25 mouse cellular contexts compared by ENCODE assay signal in the genomic region with DNA sequence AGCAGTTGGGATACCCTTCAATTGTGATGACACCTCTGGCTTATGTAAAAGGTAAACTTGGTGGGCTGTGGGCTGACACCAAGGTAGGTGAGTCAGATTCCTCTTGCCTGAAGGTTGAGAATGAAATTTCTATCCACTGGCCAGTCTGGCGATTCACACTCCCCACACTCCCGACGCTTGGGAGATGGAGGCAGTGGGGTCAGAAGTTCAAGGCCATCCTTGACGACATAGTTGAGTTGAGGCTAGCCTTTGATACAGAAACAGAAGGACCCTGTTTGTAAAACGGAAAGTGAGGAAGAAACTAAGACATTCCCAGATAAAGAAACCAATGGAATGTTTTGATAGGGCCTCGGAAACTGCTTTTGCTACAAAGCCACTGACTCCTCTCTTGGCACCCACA. TPM values are rescaled to one million over a fixed set of nuclear protein-coding genes. Genes with fewer than 3 reads are reported as not detected.
"Had no signal": no experiment of that assay in that cellular context is flagged by ENCODE, and none has a peak within 500 bp of the region (broad histone marks: within the 10 kb centered on the region; RNA-seq: fewer than 3 reads in every experiment).

No protein-coding gene starts in this region.

- H3K4me3 ChIP-seq: liver, embryonic 15.5 days; lung, embryonic 15.5 days; midbrain, embryonic 13.5 days; midbrain, embryonic 15.5 days; neural tube, embryonic 12.5 days; stomach, embryonic 15.5 days had no signal

- H3K27me3 ChIP-seq: liver, embryonic 15.5 days; lung, embryonic 15.5 days; midbrain, embryonic 13.5 days; stomach, embryonic 15.5 days had no signal

- H3K4me2 ChIP-seq: liver, embryonic 15.5 days; lung, embryonic 15.5 days; midbrain, embryonic 11.5 days; midbrain, embryonic 13.5 days; midbrain, embryonic 15.5 days; neural tube, embryonic 12.5 days; stomach, embryonic 15.5 days had no signal

- H3K9ac ChIP-seq: liver, embryonic 15.5 days; liver, postnatal 0 days; lung, embryonic 15.5 days; midbrain, embryonic 13.5 days; midbrain, embryonic 15.5 days; neural tube, embryonic 12.5 days; stomach, embryonic 15.5 days had no signal

- H3K9me3 ChIP-seq: liver, embryonic 15.5 days; lung, embryonic 15.5 days; midbrain, embryonic 15.5 days; stomach, embryonic 15.5 days had no signal

- H3K36me3 ChIP-seq: liver, embryonic 15.5 days; lung, embryonic 15.5 days; midbrain, embryonic 13.5 days; midbrain, embryonic 15.5 days; neural tube, embryonic 12.5 days; stomach, embryonic 15.5 days had no signal

- DNase-seq: liver, postnatal 0 days; lung, adult 2 months; lung, postnatal 14 days; lung, postnatal 36 days; right cerebral cortex, postnatal 14 days; thymus, adult 18-20 months; thymus, postnatal 14 days; thymus, postnatal 36 days had no signal

- ATAC-seq: liver, postnatal 0 days; lung, postnatal 0 days; midbrain, embryonic 13.5 days; midbrain, embryonic 15.5 days had no signal

- H3K27ac ChIP-seq: liver, embryonic 15.5 days; lung, embryonic 15.5 days; macrophage; midbrain, embryonic 13.5 days; midbrain, embryonic 15.5 days; neural tube, embryonic 12.5 days; stomach, embryonic 15.5 days; stomach, postnatal 0 days had no signal

RNA-seq across cellular contexts. Expression of gene Trim50, which starts 46.3 kb away (rescaled TPM):
- total RNA-seq: megakaryocyte progenitor cell, adult 5-6 weeks; midbrain, postnatal 0 days; monocyte, adult 5-6 weeks; neutrophil, adult 5-6 weeks had no signal
- polyA plus RNA-seq: liver, embryonic 15.5 days; liver, postnatal 0 days; lung, adult 2 months; lung, embryonic 15.5 days; lung, postnatal 0 days; macrophage; midbrain, embryonic 11.5 days; midbrain, embryonic 15.5 days; midbrain, postnatal 0 days; neural tube, embryonic 12.5 days; neural tube, embryonic 14.5 days; thymus, postnatal 0 days had no signal

RNA-seq across cellular contexts. Expression of gene Fkbp6, which starts 49.5 kb away (rescaled TPM):
- total RNA-seq: monocyte, adult 5-6 weeks; neutrophil, adult 5-6 weeks had no signal
- polyA plus RNA-seq: liver, postnatal 0 days; lung, adult 2 months; lung, embryonic 15.5 days; lung, postnatal 0 days; macrophage; midbrain, embryonic 11.5 days; midbrain, embryonic 15.5 days; neural tube, embryonic 12.5 days; neural tube, embryonic 14.5 days; spleen, adult 2 months had no signal
